Mouse (Mus musculus): ENCODE data around the gene 0610010K14Rik. TPM values are rescaled to one million over a fixed set of nuclear protein-coding genes. Genes with fewer than 3 reads are reported as not detected.
A peak's percentile ranks its signal among the peaks of the same experiment; 100 is the strongest.

0610010K14Rik gene
- polyA plus RNA-seq, 1 experiment from 2014 or later, result 178 TPM

DNA sequence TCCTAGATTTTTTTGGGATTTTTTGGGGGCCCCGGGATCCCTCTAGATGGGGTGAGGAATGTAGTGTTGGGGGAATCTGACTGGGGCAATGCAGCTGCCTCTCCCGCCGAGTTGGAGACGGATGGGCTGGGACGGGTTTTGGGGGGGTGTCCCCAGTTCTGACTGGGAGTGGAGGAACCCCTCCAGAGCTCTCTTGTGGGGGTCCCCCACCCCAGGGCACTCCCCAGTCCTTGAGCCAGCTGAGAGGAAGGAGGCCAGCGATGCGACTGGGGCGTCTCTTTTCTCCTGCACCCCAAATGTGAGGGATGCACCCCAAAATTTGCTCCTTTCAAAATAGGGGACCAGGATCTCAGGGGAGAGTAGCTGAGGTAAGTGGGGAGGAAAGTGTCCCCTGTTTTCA is 4.7 kb downstream of the 0610010K14Rik start:
- Histone ChIP-seq H3K27me3 (peaks cover 34% of the 10 kb centered on the region), H3K36me3 (peaks cover 17% of the 10 kb centered on the region), H3K27ac (0 out of 2 replicates have a peak overlapping the region, but pooled peaks have one; percentile 9), H3K4me1 (peaks cover 75% of the 10 kb centered on the region), H3K9ac (peak overlapping the region; percentile 47), H3K9me3 (replicated peaks) (no peaks in the 10 kb centered on the region), H3K4me3 (replicated peaks) (peak overlapping the region; percentile 43), H3K4me2 (peak overlapping the region; percentile 70)
- ATAC-seq (replicated peaks; ENCODE audit: low FRiP score), result no peak
- 31% methylated on average over 8 of the region's 8 CpGs for WGBS

DNA sequence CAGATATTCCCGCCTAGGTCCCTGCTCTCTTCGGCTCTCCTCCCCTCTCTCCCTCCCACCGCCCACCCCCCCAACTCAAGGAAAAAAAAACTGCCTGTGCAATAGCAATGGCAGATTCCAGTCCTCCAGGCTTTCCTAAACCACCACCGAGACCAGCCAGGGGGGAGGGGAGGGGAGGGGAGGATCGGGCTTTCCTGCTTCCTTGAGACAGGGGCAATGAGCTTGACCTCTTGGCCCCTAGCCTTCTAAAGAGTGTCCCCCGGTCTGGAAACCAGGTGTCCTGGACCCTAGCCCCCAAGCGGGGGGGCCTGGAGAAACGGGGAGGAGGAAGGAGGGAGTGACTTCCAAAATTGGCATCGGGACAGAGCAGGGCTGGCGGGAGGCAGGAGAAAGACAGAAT is 5.2 kb downstream of the 0610010K14Rik start:
- Histone ChIP-seq H3K4me2 (peak overlapping the region; percentile 70), H3K9ac (peak overlapping the region; percentile 47), H3K4me1 (peaks cover 79% of the 10 kb centered on the region), H3K27ac (0 out of 2 replicates have a peak overlapping the region, but pooled peaks have one; percentile 23), H3K27me3 (peaks cover 38% of the 10 kb centered on the region), H3K36me3 (peaks cover 17% of the 10 kb centered on the region), H3K9me3 (replicated peaks) (no peaks in the 10 kb centered on the region), H3K4me3 (replicated peaks) (peak overlapping the region; percentile 43)
- no peak for ATAC-seq (replicated peaks; ENCODE audit: low FRiP score)
- 7% methylated on average over 9 of the region's 10 CpGs for WGBS

DNA sequence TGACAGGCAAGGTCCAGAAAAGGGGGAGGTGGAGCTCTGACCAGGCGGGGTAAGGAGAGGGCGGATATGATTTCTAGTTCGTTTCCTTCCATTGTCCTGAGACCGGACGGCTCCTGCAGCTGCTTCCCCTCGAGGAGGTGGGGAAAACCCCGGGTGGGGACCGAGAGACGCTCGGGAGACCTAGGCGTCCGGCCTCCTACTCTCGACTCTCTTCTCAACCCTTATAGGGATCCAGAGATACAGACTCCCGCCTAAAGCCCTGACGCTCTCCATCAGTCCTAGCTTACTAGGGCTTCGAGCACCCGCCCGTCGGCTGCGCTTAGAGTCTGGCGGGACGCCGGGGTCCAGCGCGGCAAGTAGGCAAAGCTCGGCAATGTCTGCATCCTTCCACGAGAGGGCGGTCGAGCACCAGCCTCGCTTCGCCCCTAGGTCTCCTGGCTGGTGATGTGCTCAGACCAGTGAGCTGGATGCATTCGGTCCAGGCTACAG is 7.4 kb downstream of the 0610010K14Rik start:
- Histone ChIP-seq H3K9me3 (replicated peaks) (no peaks in the 10 kb centered on the region), H3K36me3 (peaks cover 9% of the 10 kb centered on the region), H3K27me3 (peaks cover 61% of the 10 kb centered on the region), H3K9ac (peak overlapping the region; percentile 27; the same call in 1 of the 2 replicates), H3K4me1 (peaks cover 80% of the 10 kb centered on the region), H3K27ac (peak overlapping the region; percentile 88), H3K4me3 (replicated peaks) (peak overlapping the region; percentile 45), H3K4me2 (peak overlapping the region; percentile 55)
- under 1% methylated on average over 32 of the region's 32 CpGs for WGBS
- ATAC-seq (replicated peaks; ENCODE audit: low FRiP score), result peak; percentile 44; the same call in 1 of the 2 replicates

DNA sequence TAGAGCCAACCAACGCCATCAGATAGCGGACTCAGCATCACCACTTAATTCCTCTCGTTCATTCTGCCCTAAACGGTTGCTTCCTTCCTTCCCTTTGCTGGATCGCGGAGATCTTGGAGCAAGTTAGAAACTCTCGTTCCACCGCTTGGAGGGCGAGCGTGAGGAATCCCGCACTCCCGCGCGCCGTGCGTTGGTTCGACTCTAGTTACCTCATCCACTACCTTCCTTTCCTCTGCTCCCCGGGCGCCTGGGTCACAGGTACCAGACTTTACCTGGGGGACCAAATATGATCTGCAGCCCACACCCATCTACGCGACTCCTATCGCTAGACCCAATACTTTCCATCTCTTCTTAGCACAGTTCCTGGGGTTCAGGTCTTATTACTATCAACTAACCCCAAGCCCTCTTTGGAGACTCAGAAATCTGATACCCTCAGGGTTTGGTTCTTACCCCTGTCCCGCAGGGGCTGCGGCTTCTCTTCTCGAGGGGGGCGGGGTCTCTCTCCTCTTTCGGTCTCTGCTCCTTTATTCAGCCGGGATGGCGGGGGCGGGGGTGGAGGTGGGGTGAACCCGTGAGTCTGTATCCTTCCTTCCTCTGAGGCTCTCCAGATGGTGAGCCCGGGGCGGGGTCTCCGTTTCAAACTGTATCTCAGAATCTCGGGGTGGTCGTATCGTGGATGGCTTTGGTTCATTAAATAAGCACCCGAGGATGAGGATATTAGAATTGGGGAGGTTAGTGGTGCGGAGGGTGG is 8.3 kb downstream of the 0610010K14Rik start, which contains the start of gene Bcl6b:
Gene Bcl6b (minus strand): TSS at position 539 of the 751 bp plus-strand sequence.
- Histone ChIP-seq H3K36me3 (peaks cover under 1% of the 10 kb centered on the region; the same call in 1 of the 2 replicates), H3K4me1 (peaks cover 78% of the 10 kb centered on the region), H3K9ac (peak within 1 kb of the TSS; percentile 42), H3K4me2 (peak within 1 kb of the TSS; percentile 55), H3K27me3 (peaks cover 70% of the 10 kb centered on the region), H3K4me3 (replicated peaks) (peak within 1 kb of the TSS; percentile 45), H3K9me3 (replicated peaks) (no peaks in the 10 kb centered on the region), H3K27ac (peak within 1 kb of the TSS; percentile 88)
- WGBS, result under 1% methylated on average over 39 of the region's 39 CpGs
- no peak for ATAC-seq (replicated peaks; ENCODE audit: low FRiP score)

DNA sequence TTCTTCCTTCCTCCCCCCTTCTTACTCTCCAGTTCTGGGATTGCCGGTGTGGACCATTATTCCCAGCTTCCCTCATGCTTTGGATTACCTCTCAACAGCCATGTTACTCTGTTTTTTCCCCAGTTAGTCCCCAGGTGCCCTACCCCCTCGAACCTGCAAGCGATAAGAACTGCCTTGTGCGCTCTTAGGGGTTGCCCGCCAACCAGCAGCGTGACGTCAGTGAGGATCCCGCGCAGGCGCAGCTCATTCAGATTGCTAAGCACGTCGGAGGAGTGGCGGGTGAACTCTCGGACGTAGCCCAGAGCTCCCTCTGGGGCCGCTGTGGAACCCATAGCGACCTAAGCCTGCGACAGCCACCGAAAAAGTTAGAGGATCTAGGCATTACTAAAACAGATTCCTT is 8.9 kb downstream of the 0610010K14Rik start:
- no peaks in the 10 kb centered on the region for H3K36me3 ChIP-seq
- H3K9ac ChIP-seq, result peak overlapping the region; percentile 42; the same call in 1 of the 2 replicates
- under 1% methylated on average over 19 of the region's 19 CpGs for WGBS
- H3K4me3 ChIP-seq (replicated peaks), result peak overlapping the region; percentile 45
- H3K27ac ChIP-seq, result peak overlapping the region; percentile 81
- H3K4me1 ChIP-seq, result peaks cover 71% of the 10 kb centered on the region
- peak; percentile 23; the same call in 1 of the 2 replicates for ATAC-seq (replicated peaks; ENCODE audit: low FRiP score)
- no peaks in the 10 kb centered on the region for H3K9me3 ChIP-seq (replicated peaks)
- peaks cover 75% of the 10 kb centered on the region for H3K27me3 ChIP-seq
- H3K4me2 ChIP-seq, result peak overlapping the region; percentile 55

DNA sequence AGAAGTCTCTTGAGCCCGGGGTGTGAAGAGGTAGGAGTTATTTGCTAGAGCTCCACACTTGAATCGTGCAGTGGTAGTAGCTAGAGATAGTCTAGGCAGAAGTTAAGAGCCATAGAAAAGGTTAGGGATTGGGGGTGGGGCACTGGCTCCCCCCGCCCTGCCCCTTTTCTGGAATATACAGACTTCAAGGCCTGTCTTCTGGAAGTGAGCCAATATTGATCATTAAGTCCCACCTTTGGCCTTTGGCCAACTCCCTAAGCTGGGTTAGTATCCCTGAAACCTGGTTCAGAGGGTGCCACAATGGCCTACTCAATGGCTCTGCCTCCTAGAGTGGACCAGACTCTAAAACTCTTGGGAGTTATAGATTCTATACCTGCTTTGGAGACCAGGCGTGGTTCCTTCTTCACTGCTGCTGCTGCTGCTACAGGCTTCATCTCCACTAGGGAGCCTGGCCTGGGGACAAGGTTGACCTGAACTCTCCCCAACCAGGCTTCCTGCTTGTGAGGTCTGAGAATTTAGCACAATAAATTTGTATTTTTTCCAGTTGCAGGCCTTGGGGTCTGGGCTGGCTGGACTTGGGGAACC is 10.0 kb downstream of the 0610010K14Rik start:
- peaks cover 80% of the 10 kb centered on the region for H3K27me3 ChIP-seq
- no peak for ATAC-seq (replicated peaks; ENCODE audit: low FRiP score)
- H3K36me3 ChIP-seq, result no peaks in the 10 kb centered on the region
- H3K4me1 ChIP-seq, result peaks cover 62% of the 10 kb centered on the region
- H3K9me3 ChIP-seq (replicated peaks), result no peaks in the 10 kb centered on the region
- peak overlapping the region; percentile 42 for H3K9ac ChIP-seq
- H3K27ac ChIP-seq, result peak overlapping the region; percentile 4; the same call in 1 of the 2 replicates
- peak overlapping the region; percentile 55 for H3K4me2 ChIP-seq
- 85% methylated on average over 4 of the region's 4 CpGs for WGBS
- peak overlapping the region; percentile 45 for H3K4me3 ChIP-seq (replicated peaks)

DNA sequence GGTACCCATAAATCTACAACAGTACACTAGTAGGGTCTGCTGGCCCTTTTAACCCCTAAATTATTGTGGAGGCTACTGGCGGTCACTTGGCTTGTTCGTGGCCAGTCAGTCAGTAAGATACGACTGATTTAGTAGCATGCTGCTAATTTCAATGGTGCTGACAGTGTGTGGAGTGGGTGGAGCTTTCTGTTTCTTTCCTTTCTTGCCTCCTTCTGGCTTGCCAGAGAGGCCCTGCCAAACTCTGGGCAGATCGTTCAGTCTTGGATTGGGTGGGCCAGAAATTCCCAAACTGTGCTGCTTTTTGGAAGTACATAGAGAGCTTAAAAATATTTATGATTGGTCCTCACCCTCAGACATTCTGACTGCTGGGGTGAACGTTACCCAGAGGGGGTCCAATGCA is 10.6 kb downstream of the 0610010K14Rik start:
- Histone ChIP-seq H3K4me1 (peaks cover 59% of the 10 kb centered on the region), H3K4me2 (peak overlapping the region; percentile 55), H3K9me3 (replicated peaks) (no peaks in the 10 kb centered on the region), H3K4me3 (replicated peaks) (peak overlapping the region; percentile 45), H3K9ac (0 out of 2 replicates have a peak overlapping the region, but pooled peaks have one; percentile 42), H3K27me3 (peaks cover 84% of the 10 kb centered on the region), H3K27ac (no peak overlapping the region), H3K36me3 (no peaks in the 10 kb centered on the region)
- WGBS, result 17% methylated on average over 5 of the region's 5 CpGs
- ATAC-seq (replicated peaks; ENCODE audit: low FRiP score), result no peak

DNA sequence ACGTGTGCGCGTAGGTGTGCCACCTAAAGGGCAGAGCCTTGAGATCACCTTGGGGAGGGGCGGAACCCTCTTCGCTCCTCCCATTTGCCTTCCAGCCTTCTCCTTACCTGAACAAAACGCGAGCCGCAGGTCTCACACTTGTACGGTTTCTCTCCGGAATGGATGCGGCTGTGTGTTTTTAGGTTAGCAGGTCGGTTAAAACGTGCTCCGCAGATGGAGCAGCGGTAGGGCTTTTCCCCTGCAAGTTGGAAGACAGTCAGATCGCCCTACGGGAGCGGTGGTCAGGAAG is 11.2 kb downstream of the 0610010K14Rik start:
- ATAC-seq (replicated peaks; ENCODE audit: low FRiP score), result no peak
- Histone ChIP-seq H3K36me3 (no peaks in the 10 kb centered on the region), H3K9me3 (replicated peaks) (no peaks in the 10 kb centered on the region), H3K9ac (0 out of 2 replicates have a peak overlapping the region, but pooled peaks have one; percentile 42), H3K27ac (no peak overlapping the region), H3K4me2 (peak overlapping the region; percentile 55), H3K4me3 (replicated peaks) (peak overlapping the region; percentile 45), H3K4me1 (peaks cover 59% of the 10 kb centered on the region), H3K27me3 (peaks cover 82% of the 10 kb centered on the region)
- WGBS, result 5% methylated on average over 18 of the region's 18 CpGs

DNA sequence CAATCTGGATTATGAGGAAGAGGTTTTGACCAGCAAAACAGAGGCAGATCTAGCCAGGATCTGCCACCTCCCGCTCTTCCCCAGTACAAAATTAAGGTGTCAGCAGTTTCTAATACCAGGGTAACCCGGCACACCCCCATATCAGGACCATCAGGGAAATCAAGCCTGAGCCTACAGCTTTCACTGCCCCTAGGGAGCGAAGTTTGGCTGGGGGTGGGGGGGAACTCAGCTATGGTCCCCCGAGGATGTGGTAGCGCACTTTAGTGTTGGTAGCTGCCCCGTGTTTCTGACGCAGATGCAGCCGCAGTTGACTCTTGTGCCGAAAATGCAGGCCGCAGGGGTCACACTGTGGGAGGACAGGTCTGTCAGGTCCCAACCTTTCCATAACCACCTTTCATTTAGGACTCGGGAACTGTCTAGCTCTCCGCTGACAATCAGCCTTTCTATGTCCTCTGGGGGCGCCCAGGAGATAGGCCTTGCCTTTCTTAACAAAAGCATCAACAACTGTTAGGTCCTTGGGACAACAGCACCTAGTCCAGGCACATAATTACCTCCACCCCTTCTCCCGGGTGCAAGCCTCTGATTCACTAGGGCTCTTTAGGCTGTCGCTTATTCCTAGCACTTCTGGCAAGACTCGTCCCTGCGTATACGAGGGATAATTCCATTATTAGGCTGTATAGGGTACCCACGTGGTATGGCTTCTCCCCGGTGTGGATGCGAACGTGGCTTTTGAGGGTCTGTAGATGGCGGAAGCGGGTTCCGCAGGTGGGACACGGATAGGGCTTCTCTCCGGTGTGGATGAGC is 11.7 kb downstream of the 0610010K14Rik start:
- ATAC-seq (replicated peaks; ENCODE audit: low FRiP score), result no peak
- Histone ChIP-seq H3K27ac (peak overlapping the region; percentile 51; the same call in 1 of the 2 replicates), H3K9ac (0 out of 2 replicates have a peak overlapping the region, but pooled peaks have one; percentile 42), H3K36me3 (no peaks in the 10 kb centered on the region), H3K9me3 (replicated peaks) (no peaks in the 10 kb centered on the region), H3K4me2 (peak overlapping the region; percentile 55), H3K27me3 (peaks cover 80% of the 10 kb centered on the region), H3K4me3 (replicated peaks) (peak overlapping the region; percentile 45), H3K4me1 (peaks cover 62% of the 10 kb centered on the region)
- WGBS, result 19% methylated on average over 27 of the region's 27 CpGs

DNA sequence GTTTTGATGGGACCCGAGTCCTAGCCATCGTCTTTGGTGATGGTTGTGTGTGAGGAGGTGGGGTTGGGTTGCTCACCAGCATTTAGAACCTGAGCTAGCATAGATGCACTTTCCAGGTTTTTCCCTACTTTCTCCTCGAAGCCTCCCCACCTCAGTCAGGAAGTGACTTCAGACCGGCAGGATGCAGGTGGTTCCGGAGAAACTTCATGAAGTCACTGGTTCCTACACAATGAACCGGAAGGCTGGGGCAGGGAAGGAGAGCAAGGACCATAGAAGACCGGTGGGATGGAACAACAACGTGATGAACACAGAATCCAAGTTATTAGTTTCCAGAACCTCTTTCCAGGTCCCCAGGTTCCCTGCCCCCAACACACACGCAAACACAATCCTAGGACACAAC is 14.0 kb downstream of the 0610010K14Rik start:
- H3K4me2 ChIP-seq, result peak overlapping the region; percentile 55; the same call in 1 of the 2 replicates
- H3K9ac ChIP-seq, result no peak overlapping the region
- no peak for ATAC-seq (replicated peaks; ENCODE audit: low FRiP score)
- WGBS, result 78% methylated on average over 9 of the region's 9 CpGs
- H3K9me3 ChIP-seq (replicated peaks), result no peaks in the 10 kb centered on the region
- peak overlapping the region; percentile 73 for H3K27ac ChIP-seq
- no peak overlapping the region for H3K4me3 ChIP-seq (replicated peaks)
- peaks cover 71% of the 10 kb centered on the region for H3K27me3 ChIP-seq
- H3K4me1 ChIP-seq, result peaks cover 64% of the 10 kb centered on the region
- no peaks in the 10 kb centered on the region for H3K36me3 ChIP-seq
